Mouse (Mus musculus) kidney, postnatal 0 days (tissue): Measurements from ENCODE around the gene Fstl4. TPM values are rescaled to one million over a fixed set of nuclear protein-coding genes. Genes with fewer than 3 reads are reported as not detected.
"Not testable (repeated sequence)": the region's sequence is repeated elsewhere in the genome, so short reads cannot be mapped to it uniquely, and the experiment has no call there.

Source experiments
- ATAC-seq: fragments of 200-750 bp; cut with Nextera tagmentation; replicated peaks from 2 replicates; pipeline ENCODE4 v1.8.0; 2017; ENCODE audit warnings: low read depth, moderate number of reproducible peaks, moderate TSS enrichment, moderate library complexity; ENCODE audit not compliant: low FRiP score
- DNase-seq: peaks from one replicate; pipeline ENCODE4 v3.0.0-alpha.2; 2016; ENCODE audit warnings: low spot score
- H3K27ac ChIP-seq: fragments of 300-500 bp; sonication (generic); 2 replicates; pipeline ENCODE4 v1.5.1; 2014; ENCODE audit warnings: mild to moderate bottlenecking
- H3K27me3 ChIP-seq: fragments of 300-500 bp; sonication (generic); 2 replicates; pipeline ENCODE4 v1.6.1; 2014; ENCODE audit warnings: low read length, mixed read lengths; ENCODE audit not compliant: insufficient read depth
- H3K36me3 ChIP-seq: fragments of 300-500 bp; sonication (generic); 2 replicates; pipeline ENCODE4 v1.6.1; 2014; ENCODE audit warnings: low read length, mixed read lengths; ENCODE audit not compliant: insufficient read depth
- H3K4me1 ChIP-seq: fragments of 300-500 bp; sonication (generic); replicated peaks from 2 replicates; pipeline ENCODE4 v1.6.1; 2014; ENCODE audit warnings: antibody characterized with exemption, low read length, mixed read lengths; ENCODE audit not compliant: insufficient read depth
- H3K4me2 ChIP-seq: fragments of 300-500 bp; sonication (generic); 2 replicates; pipeline ENCODE4 v1.6.1; 2014; ENCODE audit warnings: mild to moderate bottlenecking, low read length, moderate library complexity, mixed read lengths
- H3K4me3 ChIP-seq: fragments of 300-500 bp; sonication (generic); replicated peaks from 2 replicates; pipeline ENCODE4 v1.5.1; 2014; ENCODE audit warnings: low read depth, low read length
- H3K9ac ChIP-seq: fragments of 300-500 bp; sonication (generic); 2 replicates; pipeline ENCODE4 v1.6.1; 2014; ENCODE audit warnings: low read depth, low read length
- H3K9me3 ChIP-seq: fragments of 300-500 bp; sonication (generic); replicated peaks from 2 replicates; pipeline ENCODE4 v1.6.1; 2016; ENCODE audit warnings: low read length, inconsistent platforms, mixed read lengths
- CTCF ChIP-seq: IDR thresholded peaks from 2 replicates; pipeline ENCODE4 v1.5.1; 2016; ENCODE audit warnings: antibody characterized with exemption, low read depth, mild to moderate bottlenecking, moderate library complexity
- WGBS: fragments of 180-500 bp; shearing (Covaris S2); extraction: QIAGEN DNeasy Blood & Tissue Kit; methylation state at CpG from one replicate; pipeline ENCODE4 v1.1.7; 2014; 5-methylcytosine and 5-hydroxymethylcytosine counted together
- polyA plus RNA-seq: library from polyadenylated mRNA; unstranded; fragments of >200 nt; fragmentation: Nextera tagmentation; extraction: Ambion mirVana; gene quantifications from 2 replicates; pipeline ENCODE4 v1.2.1, GENCODE M21; 2015

Fstl4 gene
- polyA plus RNA-seq, 1 experiment from 2014 or later = 0.47 TPM

GRCm38 (mm10) chr11:53187427-53188140 lies 423.1 kb downstream of the Fstl4 start:
- no peak for TF ChIP-seq CTCF
- peak; percentile 50 for DNase-seq
- WGBS = 73% methylated on average over 5 of the region's 5 CpGs

GRCm38 (mm10) chr11:53196551-53196950 lies 432.1 kb downstream of the Fstl4 start:
- H3K4me3 ChIP-seq, H3K27me3 ChIP-seq, H3K4me2 ChIP-seq, H3K9me3 ChIP-seq, H3K36me3 ChIP-seq, H3K27ac ChIP-seq, DNase-seq, H3K4me1 ChIP-seq, ATAC-seq, H3K9ac ChIP-seq: not testable (repeated sequence)
- WGBS = 92% methylated on average over 1 of the region's 1 CpGs

More at GRCm38 (mm10) chr11:53187427-53188140, 423.1 kb downstream of the Fstl4 start:
- Histone ChIP-seq H3K9ac (no peak overlapping the region), H3K27ac (no peak overlapping the region), H3K4me2 (no peak overlapping the region), H3K36me3 (no peaks in the 10 kb centered on the region), H3K4me1 (no peaks in the 10 kb centered on the region), H3K9me3 (no peaks in the 10 kb centered on the region), H3K27me3 (no peaks in the 10 kb centered on the region), H3K4me3 (no peak overlapping the region)
- ATAC-seq = no peak

- no peak overlapping the region for H3K9ac ChIP-seq
- 95% methylated on average over 2 of the region's 2 CpGs for WGBS
- no peak for DNase-seq
- ATAC-seq = no peak
- no peaks in the 10 kb centered on the region for H3K4me1 ChIP-seq
- no peak for TF ChIP-seq CTCF
- H3K27me3 ChIP-seq = no peaks in the 10 kb centered on the region
- no peaks in the 10 kb centered on the region for H3K9me3 ChIP-seq
- no peak overlapping the region for H3K27ac ChIP-seq
- no peak overlapping the region for H3K4me3 ChIP-seq
- H3K4me2 ChIP-seq = no peak overlapping the region
- no peaks in the 10 kb centered on the region for H3K36me3 ChIP-seq
These were observed 432.7 kb downstream of the Fstl4 start for GRCm38 (mm10) chr11:53197111-53197510.

GRCm38 (mm10) chr11:53202459-53203250 lies 438.2 kb downstream of the Fstl4 start:
- H3K9me3 ChIP-seq = no peaks in the 10 kb centered on the region
- H3K4me3 ChIP-seq = no peak overlapping the region
- 85% methylated on average over 2 of the region's 2 CpGs for WGBS
- DNase-seq (no peak), ATAC-seq (no peak)
- H3K4me2 ChIP-seq = no peak overlapping the region
- H3K27ac ChIP-seq = no peak overlapping the region
- no peak overlapping the region for H3K9ac ChIP-seq
- H3K27me3 ChIP-seq = no peaks in the 10 kb centered on the region
- no peaks in the 10 kb centered on the region for H3K36me3 ChIP-seq
- no peaks in the 10 kb centered on the region for H3K4me1 ChIP-seq
- no peak for TF ChIP-seq CTCF

GRCm38 (mm10) chr11:53210876-53211275 lies 446.4 kb downstream of the Fstl4 start:
- no peak overlapping the region for H3K27ac ChIP-seq
- no peaks in the 10 kb centered on the region for H3K27me3 ChIP-seq
- WGBS = 68% methylated on average over 9 of the region's 9 CpGs
- no peaks in the 10 kb centered on the region for H3K36me3 ChIP-seq
- H3K4me3 ChIP-seq = no peak overlapping the region
- H3K4me1 ChIP-seq = no peaks in the 10 kb centered on the region
- DNase-seq (no peak), ATAC-seq (no peak)
- no peak overlapping the region for H3K9ac ChIP-seq
- no peak for TF ChIP-seq CTCF
- H3K4me2 ChIP-seq = no peak overlapping the region
- no peaks in the 10 kb centered on the region for H3K9me3 ChIP-seq

GRCm38 (mm10) chr11:53229011-53229410 lies 464.6 kb downstream of the Fstl4 start:
- no peak overlapping the region for H3K4me2 ChIP-seq
- H3K9me3 ChIP-seq = no peaks in the 10 kb centered on the region
- no peak for TF ChIP-seq CTCF
- ATAC-seq = no peak
- no peaks in the 10 kb centered on the region for H3K27me3 ChIP-seq
- H3K9ac ChIP-seq = no peak overlapping the region
- 74% methylated on average over 3 of the region's 3 CpGs for WGBS
- H3K36me3 ChIP-seq = no peaks in the 10 kb centered on the region
- H3K4me3 ChIP-seq = no peak overlapping the region
- H3K4me1 ChIP-seq = no peaks in the 10 kb centered on the region
- no peak for DNase-seq
- no peak overlapping the region for H3K27ac ChIP-seq
